Comparison of ENCODE assay signal across 15 mouse cellular contexts in genomic region chr10:84494432-84494831, GRCm38 (mm10).
"Had no signal": no experiment of that assay in that cellular context is flagged by ENCODE, and none has a peak within 500 bp of the region (broad histone marks: within the 10 kb centered on the region; RNA-seq: fewer than 3 reads in every experiment).

No protein-coding gene starts in this region.

- ATAC-seq: liver, postnatal 0 days; lung, postnatal 0 days; midbrain, embryonic 13.5 days; midbrain, embryonic 16.5 days had no signal

- H3K36me3 ChIP-seq: kidney, embryonic 15.5 days; limb, embryonic 12.5 days; limb, embryonic 15.5 days; midbrain, embryonic 13.5 days had no signal

- H3K9ac ChIP-seq: kidney, embryonic 15.5 days; limb, embryonic 12.5 days; limb, embryonic 15.5 days; liver, embryonic 14.5 days; liver, postnatal 0 days; lung, embryonic 14.5 days; midbrain, embryonic 13.5 days had no signal

- H3K4me3 ChIP-seq: kidney, embryonic 15.5 days; limb, embryonic 12.5 days; limb, embryonic 15.5 days; midbrain, embryonic 13.5 days had no signal

- H3K27ac ChIP-seq: kidney, embryonic 15.5 days; limb, embryonic 12.5 days; limb, embryonic 15.5 days; liver, embryonic 14.5 days; macrophage; midbrain, embryonic 13.5 days had no signal

- DNase-seq: kidney, postnatal 10 days; kidney, postnatal 4 days; left cerebral cortex, postnatal 4 days; liver, postnatal 0 days; lung, embryonic 14.5 days; thymus, postnatal 25 days had no signal

- H3K4me2 ChIP-seq: kidney, embryonic 15.5 days; limb, embryonic 12.5 days; limb, embryonic 15.5 days; liver, embryonic 11.5 days; lung, embryonic 14.5 days; midbrain, embryonic 13.5 days had no signal

- H3K9me3 ChIP-seq: kidney, embryonic 15.5 days; limb, embryonic 12.5 days; limb, embryonic 15.5 days; midbrain, embryonic 13.5 days had no signal

- H3K27me3 ChIP-seq: kidney, embryonic 15.5 days; limb, embryonic 12.5 days; limb, embryonic 15.5 days; midbrain, embryonic 13.5 days had no signal

- H3K4me1 ChIP-seq: kidney, embryonic 15.5 days; midbrain, embryonic 13.5 days had no signal
